Mouse (Mus musculus): ENCODE measurements at regions not wholly inside any gene's neighbourhood (a gene's known extent, or its start where the extent isn't known, plus 50 kb on each side); places are given as distances from the start of the nearest gene placed in this dataset.
A peak's percentile ranks its signal among the peaks of the same experiment; 100 is the strongest.

- peak; percentile 70 for ATAC-seq
- Histone ChIP-seq H3K27me3 (replicated peaks; ENCODE audit: control insufficient read depth, insufficient read depth, low read length) (no peaks in the 10 kb centered on the region), H3K9me3 (ENCODE audit: control insufficient read depth, low read length) (no peaks in the 10 kb centered on the region), H3K4me1 (ENCODE audit: control insufficient read depth, insufficient read depth, low read depth, low read length) (no peaks in the 10 kb centered on the region; the same call in 1 of the 2 replicates), H3K9ac (ENCODE audit: low read depth, low read length) (no peak overlapping the region), H3K4me3 (ENCODE audit: low read length) (no peak overlapping the region), H3K27ac (ENCODE audit: low read depth, low read length) (peak overlapping the region; percentile 37; the same call in 1 of the 2 replicates), H3K4me2 (ENCODE audit: low read length) (no peak overlapping the region), H3K36me3 (ENCODE audit: control insufficient read depth, insufficient read depth, low read length) (no peaks in the 10 kb centered on the region)
- WGBS, result 56% methylated on average over 7 of the region's 7 CpGs
Measured at GRCm38 (mm10) chr12:77638266-77638665, 400.3 kb downstream of the Fut8 start.

DNA sequence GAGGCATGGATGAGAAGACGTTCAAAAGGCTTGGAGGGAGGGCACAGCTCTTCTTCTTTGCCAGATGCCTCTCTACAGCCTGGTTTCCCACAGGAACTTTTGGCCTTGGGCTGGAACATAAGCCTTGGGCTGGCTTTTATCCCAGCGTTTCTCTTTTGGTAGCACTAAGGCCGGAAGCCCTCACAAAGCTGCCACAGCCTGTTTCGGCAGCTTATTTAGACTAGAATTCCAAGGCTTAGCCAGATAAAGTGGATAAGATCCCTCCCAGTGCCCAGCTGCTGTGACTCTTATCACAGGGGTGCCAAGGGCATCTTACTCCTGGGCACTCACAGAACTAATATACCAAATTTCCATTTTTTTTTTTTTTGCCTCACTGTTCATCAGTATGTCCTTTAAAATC lies 404.4 kb downstream of the Fut8 start:
- Histone ChIP-seq H3K4me2 (ENCODE audit: low read length) (no peak overlapping the region), H3K27ac (ENCODE audit: low read depth, low read length) (no peak overlapping the region), H3K9ac (ENCODE audit: low read depth, low read length) (no peak overlapping the region), H3K9me3 (ENCODE audit: control insufficient read depth, low read length) (no peaks in the 10 kb centered on the region), H3K4me1 (ENCODE audit: control insufficient read depth, insufficient read depth, low read depth, low read length) (peaks cover 2% of the 10 kb centered on the region), H3K4me3 (ENCODE audit: low read length) (no peak overlapping the region), H3K27me3 (replicated peaks; ENCODE audit: control insufficient read depth, insufficient read depth, low read length) (no peaks in the 10 kb centered on the region), H3K36me3 (ENCODE audit: control insufficient read depth, insufficient read depth, low read length) (no peaks in the 10 kb centered on the region)
- WGBS, result 57% methylated on average over 4 of the region's 4 CpGs
- no peak for ATAC-seq

GRCm38 (mm10) chr12:77647841-77648240 lies 409.9 kb downstream of the Fut8 start:
- Histone ChIP-seq H3K36me3 (ENCODE audit: control insufficient read depth, insufficient read depth, low read length) (no peaks in the 10 kb centered on the region), H3K9me3 (ENCODE audit: control insufficient read depth, low read length) (no peaks in the 10 kb centered on the region), H3K27ac (ENCODE audit: low read depth, low read length) (no peak overlapping the region), H3K4me2 (ENCODE audit: low read length) (no peak overlapping the region), H3K9ac (ENCODE audit: low read depth, low read length) (no peak overlapping the region), H3K27me3 (replicated peaks; ENCODE audit: control insufficient read depth, insufficient read depth, low read length) (no peaks in the 10 kb centered on the region), H3K4me1 (ENCODE audit: control insufficient read depth, insufficient read depth, low read depth, low read length) (peaks cover 4% of the 10 kb centered on the region), H3K4me3 (ENCODE audit: low read length) (no peak overlapping the region)
- no peak for ATAC-seq
- 78% methylated on average over 3 of the region's 3 CpGs for WGBS

GRCm38 (mm10) chr12:77654282-77654681 lies 416.4 kb downstream of the Fut8 start:
- Histone ChIP-seq H3K36me3 (ENCODE audit: control insufficient read depth, insufficient read depth, low read length) (no peaks in the 10 kb centered on the region), H3K9me3 (ENCODE audit: control insufficient read depth, low read length) (no peaks in the 10 kb centered on the region), H3K4me1 (ENCODE audit: control insufficient read depth, insufficient read depth, low read depth, low read length) (peaks cover 9% of the 10 kb centered on the region), H3K27ac (ENCODE audit: low read depth, low read length) (no peak overlapping the region), H3K4me2 (ENCODE audit: low read length) (no peak overlapping the region), H3K4me3 (ENCODE audit: low read length) (no peak overlapping the region), H3K9ac (ENCODE audit: low read depth, low read length) (no peak overlapping the region), H3K27me3 (replicated peaks; ENCODE audit: control insufficient read depth, insufficient read depth, low read length) (no peaks in the 10 kb centered on the region)
- ATAC-seq, result no peak
- 75% methylated on average over 3 of the region's 3 CpGs for WGBS

DNA sequence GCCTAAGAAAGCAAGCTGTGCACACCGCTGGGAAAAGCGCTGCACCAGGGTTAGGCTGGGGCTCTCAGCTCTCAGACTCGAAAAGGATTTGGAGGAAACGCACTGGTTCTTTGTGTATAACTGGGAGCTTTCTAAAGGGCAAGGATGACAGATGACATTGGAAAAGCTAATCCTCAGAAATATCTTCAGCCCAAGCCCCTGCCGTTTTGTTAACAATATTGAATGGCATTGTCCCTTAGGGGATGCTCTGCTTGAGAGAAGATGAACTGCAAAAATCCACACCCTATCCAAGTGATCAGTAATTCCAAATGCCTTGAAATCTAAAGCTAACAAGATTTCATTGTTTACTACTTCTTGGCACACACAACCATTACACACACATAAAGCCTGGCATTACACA lies 419.1 kb downstream of the Fut8 start:
- 31% methylated on average over 5 of the region's 5 CpGs for WGBS
- Histone ChIP-seq H3K27ac (ENCODE audit: low read depth, low read length) (no peak overlapping the region), H3K27me3 (replicated peaks; ENCODE audit: control insufficient read depth, insufficient read depth, low read length) (no peaks in the 10 kb centered on the region), H3K9me3 (ENCODE audit: control insufficient read depth, low read length) (no peaks in the 10 kb centered on the region), H3K4me3 (ENCODE audit: low read length) (no peak overlapping the region), H3K36me3 (ENCODE audit: control insufficient read depth, insufficient read depth, low read length) (no peaks in the 10 kb centered on the region), H3K9ac (ENCODE audit: low read depth, low read length) (peak overlapping the region; percentile 13; the same call in 1 of the 2 replicates), H3K4me1 (ENCODE audit: control insufficient read depth, insufficient read depth, low read depth, low read length) (peaks cover 9% of the 10 kb centered on the region), H3K4me2 (ENCODE audit: low read length) (no peak overlapping the region)
- no peak for ATAC-seq

GRCm38 (mm10) chr12:77657878-77658277 lies 420.0 kb downstream of the Fut8 start:
- Histone ChIP-seq H3K27ac (ENCODE audit: low read depth, low read length) (no peak overlapping the region), H3K4me1 (ENCODE audit: control insufficient read depth, insufficient read depth, low read depth, low read length) (peaks cover 9% of the 10 kb centered on the region), H3K9ac (ENCODE audit: low read depth, low read length) (no peak overlapping the region), H3K9me3 (ENCODE audit: control insufficient read depth, low read length) (no peaks in the 10 kb centered on the region), H3K4me3 (ENCODE audit: low read length) (no peak overlapping the region), H3K27me3 (replicated peaks; ENCODE audit: control insufficient read depth, insufficient read depth, low read length) (no peaks in the 10 kb centered on the region), H3K4me2 (ENCODE audit: low read length) (no peak overlapping the region), H3K36me3 (ENCODE audit: control insufficient read depth, insufficient read depth, low read length) (no peaks in the 10 kb centered on the region)
- no peak for ATAC-seq
- 30% methylated on average over 3 of the region's 3 CpGs for WGBS

DNA sequence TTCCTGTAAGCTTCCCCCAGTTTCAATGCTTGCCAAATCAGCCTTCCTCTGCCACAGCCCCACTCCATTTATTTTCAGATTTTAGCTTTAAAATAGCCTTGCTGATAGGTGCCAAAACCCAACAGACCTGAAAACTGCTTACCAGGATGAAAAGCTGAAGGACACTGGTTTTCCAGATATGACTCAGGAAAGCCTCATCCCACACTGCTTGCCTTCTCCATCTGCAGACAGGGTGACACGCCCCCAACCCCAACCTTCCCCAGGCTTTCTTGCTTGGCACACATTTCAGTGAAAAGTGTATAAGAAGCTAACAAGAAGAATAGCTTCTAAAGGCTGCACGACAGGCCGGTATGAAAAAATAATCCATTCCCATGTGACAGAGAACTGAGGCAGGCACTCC lies 425.3 kb downstream of the Fut8 start:
- Histone ChIP-seq H3K27me3 (replicated peaks; ENCODE audit: control insufficient read depth, insufficient read depth, low read length) (no peaks in the 10 kb centered on the region), H3K27ac (ENCODE audit: low read depth, low read length) (no peak overlapping the region), H3K4me3 (ENCODE audit: low read length) (no peak overlapping the region), H3K4me2 (ENCODE audit: low read length) (no peak overlapping the region), H3K4me1 (ENCODE audit: control insufficient read depth, insufficient read depth, low read depth, low read length) (no peaks in the 10 kb centered on the region; the same call in 1 of the 2 replicates), H3K36me3 (ENCODE audit: control insufficient read depth, insufficient read depth, low read length) (no peaks in the 10 kb centered on the region), H3K9ac (ENCODE audit: low read depth, low read length) (no peak overlapping the region), H3K9me3 (ENCODE audit: control insufficient read depth, low read length) (no peaks in the 10 kb centered on the region)
- WGBS, result 79% methylated on average over 3 of the region's 3 CpGs
- ATAC-seq, result no peak

DNA sequence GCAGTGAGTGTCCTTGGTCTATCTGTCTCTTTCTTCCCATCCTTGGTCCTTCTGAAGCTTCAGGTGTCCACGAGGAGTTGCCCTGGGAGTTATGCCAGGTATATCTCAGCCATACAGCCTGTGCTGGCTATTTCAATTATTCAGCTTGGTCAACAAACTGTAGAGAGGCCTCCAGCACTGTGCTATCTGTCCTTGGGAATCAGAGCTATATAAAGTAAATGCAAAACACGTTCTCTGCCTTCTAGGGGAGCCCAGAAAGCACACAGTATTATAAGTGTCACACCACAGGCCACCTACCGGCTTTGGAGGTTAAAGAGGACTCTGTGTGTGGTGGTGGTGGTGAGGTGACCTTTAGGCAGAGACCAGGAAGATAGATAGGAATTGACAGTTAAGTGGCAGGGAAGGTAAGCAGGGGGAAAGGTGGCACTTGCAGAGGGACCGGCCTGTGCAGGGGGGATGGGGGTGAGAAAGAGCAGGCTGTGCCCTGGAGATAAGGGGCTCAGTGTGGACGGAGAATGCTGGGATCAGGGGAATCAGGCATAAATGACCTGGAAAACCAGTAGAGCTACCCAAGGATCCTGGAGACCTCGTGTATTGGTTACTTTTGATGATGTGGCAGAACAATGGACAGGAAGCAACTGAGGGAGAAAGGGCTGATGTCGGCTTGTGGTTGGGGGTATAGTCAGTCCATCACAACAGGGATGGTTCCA lies 425.9 kb downstream of the Fut8 start:
- ATAC-seq, result no peak
- Histone ChIP-seq H3K4me1 (ENCODE audit: control insufficient read depth, insufficient read depth, low read depth, low read length) (no peaks in the 10 kb centered on the region; the same call in 1 of the 2 replicates), H3K27me3 (replicated peaks; ENCODE audit: control insufficient read depth, insufficient read depth, low read length) (no peaks in the 10 kb centered on the region), H3K4me2 (ENCODE audit: low read length) (no peak overlapping the region), H3K9me3 (ENCODE audit: control insufficient read depth, low read length) (no peaks in the 10 kb centered on the region), H3K4me3 (ENCODE audit: low read length) (no peak overlapping the region), H3K36me3 (ENCODE audit: control insufficient read depth, insufficient read depth, low read length) (no peaks in the 10 kb centered on the region), H3K27ac (ENCODE audit: low read depth, low read length) (no peak overlapping the region), H3K9ac (ENCODE audit: low read depth, low read length) (no peak overlapping the region)
- 74% methylated on average over 7 of the region's 7 CpGs for WGBS

DNA sequence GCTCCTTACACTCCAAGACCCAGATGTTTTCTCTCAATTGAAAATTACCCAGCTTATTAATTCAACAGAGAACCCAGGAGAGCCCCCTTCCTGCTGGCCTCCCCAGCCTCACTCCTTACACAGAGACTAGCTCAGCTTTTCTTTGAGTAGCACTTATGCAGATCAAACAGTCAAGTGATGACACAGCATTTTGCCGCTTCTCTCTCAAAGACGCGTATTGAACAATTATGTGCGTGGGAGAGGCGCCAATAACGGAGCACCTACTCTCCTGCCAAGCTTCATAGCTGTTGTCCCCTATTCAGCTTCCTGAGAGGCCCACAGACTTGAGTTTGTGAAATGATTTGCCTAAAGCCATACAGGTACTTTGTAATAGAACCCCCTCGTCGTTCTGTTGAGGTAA lies 428.5 kb downstream of the Fut8 start:
- WGBS, result 65% methylated on average over 8 of the region's 8 CpGs
- no peaks in the 10 kb centered on the region for H3K27me3 ChIP-seq (replicated peaks; ENCODE audit: control insufficient read depth, insufficient read depth, low read length)
- H3K4me2 ChIP-seq (ENCODE audit: low read length), result no peak overlapping the region
- H3K27ac ChIP-seq (ENCODE audit: low read depth, low read length), result no peak overlapping the region
- no peaks in the 10 kb centered on the region for H3K9me3 ChIP-seq (ENCODE audit: control insufficient read depth, low read length)
- H3K4me3 ChIP-seq (ENCODE audit: low read length), result no peak overlapping the region
- no peak overlapping the region for H3K9ac ChIP-seq (ENCODE audit: low read depth, low read length)
- H3K36me3 ChIP-seq (ENCODE audit: control insufficient read depth, insufficient read depth, low read length), result no peaks in the 10 kb centered on the region
- no peak for ATAC-seq
- peaks cover 3% of the 10 kb centered on the region; the same call in 1 of the 2 replicates for H3K4me1 ChIP-seq (ENCODE audit: control insufficient read depth, insufficient read depth, low read depth, low read length)

Measured in hindbrain, embryonic 16.5 days (tissue).